22 mouse cellular contexts compared by ENCODE assay signal in the genomic region with DNA sequence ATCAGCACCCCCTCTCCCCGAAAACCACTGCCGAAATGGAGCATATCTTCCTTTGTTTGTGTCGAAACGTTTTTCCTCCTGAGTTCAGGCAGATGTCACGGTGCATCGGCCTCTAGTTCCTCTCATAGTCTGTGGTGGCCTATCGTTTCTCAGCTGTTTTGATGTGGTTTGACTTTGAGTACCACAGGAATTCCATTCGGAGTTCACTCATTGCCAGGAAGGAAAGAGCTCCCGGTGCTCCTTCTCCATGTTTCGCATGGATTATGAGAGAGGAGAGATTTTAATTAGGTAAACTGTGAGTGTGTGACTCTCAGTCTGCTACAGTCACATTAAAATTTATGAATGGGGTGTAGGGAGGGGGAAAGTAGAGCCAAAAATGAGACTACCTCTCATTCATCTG. TPM values are rescaled to one million over a fixed set of nuclear protein-coding genes. Genes with fewer than 3 reads are reported as not detected.
"Had no signal": no experiment of that assay in that cellular context is flagged by ENCODE, and none has a peak within 500 bp of the region (broad histone marks: within the 10 kb centered on the region; RNA-seq: fewer than 3 reads in every experiment).

No protein-coding gene starts in this region.

- H3K4me2 ChIP-seq: lung, embryonic 15.5 days; midbrain, embryonic 12.5 days; neural tube, embryonic 13.5 days; neural tube, embryonic 15.5 days had no signal

- H3K27me3 ChIP-seq: lung, embryonic 15.5 days; midbrain, embryonic 12.5 days; neural tube, embryonic 13.5 days; neural tube, embryonic 15.5 days had no signal

- H3K27ac ChIP-seq: lung, embryonic 15.5 days; macrophage; midbrain, embryonic 12.5 days; neural tube, embryonic 13.5 days; neural tube, embryonic 15.5 days had no signal

- H3K9ac ChIP-seq: liver, postnatal 0 days; lung, embryonic 15.5 days; midbrain, embryonic 12.5 days; neural tube, embryonic 13.5 days; neural tube, embryonic 15.5 days had no signal

- H3K4me3 ChIP-seq: lung, embryonic 15.5 days; midbrain, embryonic 10.5 days; midbrain, embryonic 12.5 days; myocyte; neural tube, embryonic 13.5 days; neural tube, embryonic 15.5 days had no signal

- H3K9me3 ChIP-seq: lung, embryonic 15.5 days; midbrain, embryonic 10.5 days; midbrain, embryonic 12.5 days; neural tube, embryonic 13.5 days; neural tube, embryonic 15.5 days had no signal

- H3K36me3 ChIP-seq: lung, embryonic 15.5 days; midbrain, embryonic 10.5 days; midbrain, embryonic 12.5 days; neural tube, embryonic 13.5 days; neural tube, embryonic 15.5 days had no signal

- ATAC-seq: liver, postnatal 0 days; lung, postnatal 0 days; midbrain, embryonic 16.5 days had no signal

- DNase-seq: liver, postnatal 0 days; lung, adult 2 months; lung, postnatal 14 days; lung, postnatal 36 days; midbrain, embryonic 14.5 days; right cerebral cortex, postnatal 25 days; right cerebral cortex, postnatal 4 days; spleen, adult 18-20 months; thymus, adult 18-20 months; thymus, postnatal 14 days; thymus, postnatal 36 days had no signal

- H3K4me1 ChIP-seq: lung, embryonic 15.5 days; neural tube, embryonic 15.5 days had no signal

RNA-seq across cellular contexts. Expression of gene Cldn11, which starts 10.3 kb away (rescaled TPM):
- total RNA-seq: megakaryocyte, adult 5-6 weeks; megakaryocyte-erythroid progenitor cell, adult 5-6 weeks had no signal
- polyA plus RNA-seq: macrophage, myocyte had no signal
